Mouse (Mus musculus) G1E (cell line): Measurements from ENCODE around the gene Dlx3. TPM values are rescaled to one million over a fixed set of nuclear protein-coding genes. Genes with fewer than 3 reads are reported as not detected.

Source experiments
- ATAC-seq: 2 replicates; pipeline ENCODE4 v1.8.0; 2016; ENCODE audit warnings: mild to moderate bottlenecking; ENCODE audit not compliant: insufficient number of reproducible peaks, poor library complexity, low FRiP score, severe bottlenecking; ENCODE audit errors: extremely low read depth
- DNase-seq: peaks from one replicate; pipeline ENCODE4 v3.0.0; 2012; ENCODE audit warnings: low spot score
- H3K27me3 ChIP-seq: 2 replicates; pipeline ENCODE4 v1.6.1; 2012; ENCODE audit warnings: mild to moderate bottlenecking, low read length, inconsistent platforms; ENCODE audit not compliant: insufficient read depth
- H3K36me3 ChIP-seq: replicated peaks from 2 replicates; pipeline ENCODE3; 2012; ENCODE audit warnings: mild to moderate bottlenecking, inconsistent platforms
- H3K4me1 ChIP-seq: 2 replicates; pipeline ENCODE4 v1.6.1; 2012; ENCODE audit warnings: low read depth, low read length, inconsistent platforms, mixed read lengths; ENCODE audit not compliant: insufficient read depth
- H3K4me3 ChIP-seq: 2 replicates; pipeline ENCODE4 v1.5.1; 2012; ENCODE audit warnings: low read depth, mild to moderate bottlenecking, inconsistent platforms, low read length, moderate library complexity, mixed read lengths
- H3K9me3 ChIP-seq: replicated peaks from 2 replicates; pipeline ENCODE4 v1.6.1; 2012; ENCODE audit warnings: inconsistent platforms
- CTCF ChIP-seq: IDR thresholded peaks from 2 replicates; pipeline ENCODE4 v1.5.1; 2012; ENCODE audit warnings: low read depth, low read length, inconsistent platforms, mixed read lengths
- GATA1 ChIP-seq: IDR thresholded peaks from 2 replicates; pipeline ENCODE4 v1.6.1; 2012; ENCODE audit warnings: borderline replicate concordance, low read length, inconsistent platforms, mixed read lengths
- GATA2 ChIP-seq: IDR thresholded peaks from 2 replicates; pipeline ENCODE4 v1.6.1; 2012; ENCODE audit warnings: low read depth, low read length, inconsistent platforms, borderline replicate concordance
- POLR2AphosphoS5 ChIP-seq: IDR thresholded peaks from 2 replicates; pipeline ENCODE4 v1.6.1; 2012; ENCODE audit warnings: low read depth, low read length, inconsistent platforms; ENCODE audit not compliant: insufficient replicate concordance
- TAL1 ChIP-seq: conservative IDR thresholded peaks from 2 replicates; pipeline ENCODE4 v1.6.1; 2012; ENCODE audit warnings: low read depth, low read length, inconsistent platforms, mixed read lengths
- polyA plus RNA-seq: library from polyadenylated mRNA; stranded (reverse); fragments of >175 nt; gene quantifications from 2 replicates; pipeline ENCODE4 v1.2.3, GENCODE M21; 2012
- total RNA-seq, 2 experiments: library from RNA; stranded (forward) in 1 of 2; stranded (reverse) in 1 of 2; fragments of 200-1000 nt in 1 of 2; fragments of >200 nt in 1 of 2; fragmentation: Nextera tagmentation in 1 of 2; gene quantifications; 2 replicates each; pipeline ENCODE4 v1.2.3; 2014 to 2017

Gene Dlx3
- total and polyA plus RNA-seq, 3 experiments, result 0.11 TPM; not detected in 2

DNA sequence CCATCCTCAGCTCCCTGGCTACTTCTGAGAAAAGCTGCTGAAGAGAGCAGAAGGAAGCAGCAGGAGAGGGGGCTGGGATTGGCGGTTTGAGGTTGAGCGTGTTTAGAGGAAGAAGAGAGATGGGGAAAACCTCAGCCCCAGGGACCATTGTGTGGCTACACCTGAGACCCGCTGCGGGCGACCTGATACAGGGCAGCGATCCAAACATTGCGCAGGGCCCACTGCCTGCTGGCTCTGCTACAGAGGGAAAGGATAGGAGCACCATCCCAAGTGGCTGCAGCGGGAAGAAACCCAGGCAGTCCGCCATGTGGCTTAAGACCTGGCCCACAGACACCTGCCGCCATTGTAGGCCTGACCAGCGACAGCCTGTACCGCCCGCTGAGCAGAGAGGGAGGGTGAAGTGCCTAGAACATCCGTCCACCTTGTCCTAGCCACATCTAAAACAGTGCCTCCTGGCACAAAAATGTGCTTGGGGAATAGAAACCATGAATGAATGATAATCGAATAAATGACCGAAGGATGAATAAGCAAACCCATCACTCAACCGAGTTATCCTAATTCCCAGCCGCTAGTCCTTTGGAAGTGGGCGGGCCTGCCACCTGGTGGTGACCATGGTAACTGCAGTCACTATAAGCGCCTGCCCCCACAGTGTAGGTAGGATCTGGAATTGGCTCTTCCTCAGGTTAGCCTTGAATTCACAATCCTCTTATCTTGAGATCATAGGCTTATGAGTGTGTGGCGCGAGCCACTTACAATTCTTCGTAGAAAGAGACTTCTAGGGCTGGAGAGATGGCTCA lies 13.3 kb upstream of the Dlx3 start:
- H3K9me3 ChIP-seq, result no peaks in the 10 kb centered on the region
- peaks cover 4% of the 10 kb centered on the region for H3K4me1 ChIP-seq
- no peak overlapping the region for H3K4me3 ChIP-seq
- no peaks in the 10 kb centered on the region for H3K36me3 ChIP-seq
- ATAC-seq, result no peak
- TF ChIP-seq CTCF, result peak; percentile 81
- no peak for TF ChIP-seq POLR2AphosphoS5
- TF ChIP-seq GATA2, result no peak
- peaks cover 24% of the 10 kb centered on the region for H3K27me3 ChIP-seq
- peak; percentile 54 for DNase-seq

DNA sequence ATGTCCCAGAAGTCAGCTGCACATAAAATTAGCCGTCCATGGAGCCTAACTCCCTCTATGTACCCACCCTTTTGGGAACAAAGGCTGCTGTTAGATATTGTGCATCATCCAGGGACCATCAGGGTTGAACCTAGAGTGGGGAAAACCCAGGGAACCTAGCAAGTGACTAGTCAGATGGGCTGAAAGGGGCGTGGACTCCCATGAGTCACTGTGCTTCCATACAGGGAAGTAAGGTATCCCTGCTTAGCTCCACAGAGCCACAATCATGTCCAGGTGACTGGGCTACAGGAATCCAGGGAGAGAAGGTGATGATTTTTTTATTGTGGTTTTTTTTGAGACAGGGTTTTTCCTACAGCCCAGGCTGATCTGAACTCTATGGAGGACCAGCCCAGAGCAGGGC lies 10.9 kb upstream of the Dlx3 start:
- Histone ChIP-seq H3K9me3 (no peaks in the 10 kb centered on the region), H3K4me3 (no peak overlapping the region), H3K27me3 (peaks cover 25% of the 10 kb centered on the region), H3K36me3 (no peaks in the 10 kb centered on the region), H3K4me1 (peaks cover 4% of the 10 kb centered on the region)
- ATAC-seq (no peak), DNase-seq (no peak)
- TF ChIP-seq CTCF (no peak), GATA2 (no peak), TAL1 (no peak), GATA1 (no peak), POLR2AphosphoS5 (no peak)

DNA sequence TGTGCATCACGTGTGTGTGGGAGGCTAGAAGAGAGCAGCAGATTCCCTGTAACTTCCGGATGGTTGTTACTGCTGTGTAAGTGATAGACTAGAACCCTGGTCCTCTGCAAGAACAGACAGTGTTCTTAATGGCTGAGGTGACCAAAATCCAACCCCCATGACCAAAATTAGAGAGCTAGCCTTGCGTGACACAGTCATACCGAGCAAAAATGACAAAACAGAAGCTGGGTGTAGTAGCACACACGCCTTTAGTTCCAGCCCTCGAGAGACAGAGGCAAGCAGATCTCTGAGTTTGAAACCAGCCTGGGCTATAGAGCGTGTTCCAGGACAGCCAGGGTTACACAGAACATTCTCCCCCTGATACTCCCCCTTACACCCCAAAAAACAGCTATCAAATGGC lies 9.8 kb upstream of the Dlx3 start:
- H3K4me1 ChIP-seq, result no peaks in the 10 kb centered on the region

DNA sequence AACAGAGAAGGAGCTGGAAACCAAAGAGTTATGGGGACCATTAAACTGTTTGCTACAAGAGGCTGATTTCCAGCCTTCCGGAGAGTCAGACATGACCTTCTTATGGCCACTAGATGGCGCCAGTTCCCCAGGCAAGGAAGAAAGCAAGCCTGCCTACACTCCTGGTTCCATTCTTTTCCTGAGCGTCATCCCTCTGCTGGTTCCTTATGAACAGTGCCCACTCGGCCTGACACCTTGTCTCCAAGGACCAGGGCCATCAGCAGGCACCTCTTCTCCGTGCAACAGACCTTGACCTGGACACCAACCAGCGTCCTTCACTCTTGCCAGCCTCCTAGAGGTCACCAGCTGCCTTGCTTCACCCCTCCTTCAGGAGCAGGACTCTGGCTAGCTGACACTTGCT lies 2.9 kb upstream of the Dlx3 start:
- H3K9me3 ChIP-seq, result no peaks in the 10 kb centered on the region
- ATAC-seq (peak; percentile 22; the same call in 1 of the 2 replicates), DNase-seq (peak; percentile 70)
- peaks cover 3% of the 10 kb centered on the region for H3K4me1 ChIP-seq
- no peak overlapping the region for H3K4me3 ChIP-seq
- TF ChIP-seq CTCF (peak; percentile 75; the same call in 1 of the 2 replicates), GATA2 (no peak)
- peaks cover 29% of the 10 kb centered on the region for H3K27me3 ChIP-seq
- no peaks in the 10 kb centered on the region for H3K36me3 ChIP-seq

More for the DNA sequence above, 9.8 kb upstream of the Dlx3 start:
- no peaks in the 10 kb centered on the region for H3K9me3 ChIP-seq
- no peak for ATAC-seq
- peaks cover 27% of the 10 kb centered on the region for H3K27me3 ChIP-seq
- no peaks in the 10 kb centered on the region for H3K36me3 ChIP-seq
- H3K4me3 ChIP-seq, result no peak overlapping the region
- DNase-seq, result no peak
- no peak for TF ChIP-seq GATA2

DNA sequence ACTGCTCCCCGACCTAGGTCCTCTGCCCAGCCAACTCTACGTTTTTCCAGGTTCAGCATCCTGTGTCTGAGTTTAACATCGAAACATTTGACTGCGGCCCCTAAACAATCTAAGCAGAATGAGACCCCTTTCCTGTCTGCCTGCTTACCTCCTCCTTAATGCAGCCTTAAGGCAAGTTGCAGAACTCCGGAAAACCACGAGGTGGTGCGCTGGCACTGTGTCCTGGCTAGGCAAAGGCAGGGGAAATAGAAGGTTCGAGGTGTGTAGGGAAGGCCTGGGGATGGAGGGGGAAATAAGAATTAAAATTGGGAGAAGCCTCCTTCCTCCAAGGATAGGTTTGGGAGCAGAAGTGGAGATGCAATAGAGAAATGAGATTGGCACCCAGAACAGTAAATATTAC lies 1.4 kb upstream of the Dlx3 start:
- H3K4me3 ChIP-seq, result no peak overlapping the region
- peaks cover 3% of the 10 kb centered on the region for H3K4me1 ChIP-seq
- TF ChIP-seq CTCF (no peak), GATA1 (no peak), POLR2AphosphoS5 (no peak), GATA2 (no peak), TAL1 (no peak)
- peaks cover 28% of the 10 kb centered on the region for H3K27me3 ChIP-seq
- DNase-seq (no peak), ATAC-seq (no peak)
- no peaks in the 10 kb centered on the region for H3K9me3 ChIP-seq
- no peaks in the 10 kb centered on the region for H3K36me3 ChIP-seq

DNA sequence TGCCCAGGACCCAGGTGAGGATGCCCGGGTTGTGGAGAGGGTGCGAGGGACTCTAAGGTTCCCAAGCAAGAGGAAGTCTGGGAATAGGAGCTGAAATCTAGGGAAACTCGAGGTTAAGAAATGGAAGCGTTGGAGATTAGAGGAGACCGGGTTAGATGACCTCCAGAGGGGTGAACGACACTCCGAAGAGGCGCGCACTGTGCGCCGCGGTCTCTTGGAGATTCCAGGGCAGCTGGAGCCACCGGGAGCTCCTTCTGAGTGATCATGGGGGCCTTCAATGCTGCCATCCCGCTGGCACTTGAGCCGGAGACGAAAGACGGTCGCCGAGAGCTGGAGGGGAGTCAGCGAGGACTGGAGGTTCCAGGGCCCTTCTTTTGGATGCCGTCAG lies 708 bp downstream of the Dlx3 start:
- H3K4me3 ChIP-seq, result no peak overlapping the region
- DNase-seq (no peak), ATAC-seq (no peak)
- H3K4me1 ChIP-seq, result peaks cover 3% of the 10 kb centered on the region
- peaks cover 26% of the 10 kb centered on the region for H3K27me3 ChIP-seq
- no peaks in the 10 kb centered on the region for H3K9me3 ChIP-seq
- no peak for TF ChIP-seq TAL1
- no peak for TF ChIP-seq POLR2AphosphoS5
- TF ChIP-seq CTCF, result no peak
- no peak for TF ChIP-seq GATA2
- TF ChIP-seq GATA1, result no peak
- H3K36me3 ChIP-seq, result no peaks in the 10 kb centered on the region
